Mouse (Mus musculus) splenic B cell, adult 2 months (primary cell): ENCODE results near the gene Card10.

Experiments
- DNase-seq: peaks from one replicate; pipeline ENCODE4 v3.0.0-alpha.2; 2011; ENCODE audit warnings: low read depth, low spot score
- H3K27me3 ChIP-seq: 2 replicates; pipeline ENCODE4 v1.6.1; 2012; ENCODE audit warnings: mild to moderate bottlenecking, low read length, moderate library complexity, mixed read lengths; ENCODE audit not compliant: control insufficient read depth, poor library complexity, insufficient read depth, severe bottlenecking
- H3K36me3 ChIP-seq: 2 replicates; pipeline ENCODE4 v1.6.1; 2012; ENCODE audit warnings: mild to moderate bottlenecking, low read length, moderate library complexity, mixed read lengths; ENCODE audit not compliant: control insufficient read depth, poor library complexity, insufficient read depth, severe bottlenecking

Gene Card10

GRCm38 (mm10) chr15:78730315-78731049 lies 72.4 kb downstream of the Card10 start:
- Histone ChIP-seq H3K36me3 (no peaks in the 10 kb centered on the region), H3K27me3 (no peaks in the 10 kb centered on the region)
- peak; percentile 27 for DNase-seq

DNA sequence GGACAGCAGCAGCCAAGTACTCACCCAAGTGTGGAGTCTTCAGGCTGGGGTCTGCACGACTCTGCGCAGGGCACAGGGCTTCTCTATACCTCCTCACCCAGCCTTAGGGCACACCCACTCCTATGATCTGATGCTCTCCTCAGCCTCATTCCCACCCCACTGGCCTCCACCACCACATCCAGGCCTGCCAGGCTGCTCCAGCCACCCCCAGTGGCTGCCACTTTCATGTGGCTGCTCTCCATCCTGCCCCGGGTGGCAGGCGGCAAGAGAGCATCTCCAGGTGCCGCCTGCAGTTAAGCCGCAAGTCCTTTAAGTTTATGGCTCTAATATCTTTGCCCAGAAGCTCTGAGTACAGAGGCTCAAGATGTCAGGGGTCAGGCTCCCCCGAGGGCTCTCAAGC lies 76.1 kb downstream of the Card10 start:
- no peak for DNase-seq
- Histone ChIP-seq H3K27me3 (no peaks in the 10 kb centered on the region), H3K36me3 (no peaks in the 10 kb centered on the region)
